Mouse (Mus musculus) forebrain, embryonic 14.5 days (tissue): Measurements from ENCODE around the gene Asb2. TPM values are rescaled to one million over a fixed set of nuclear protein-coding genes. Genes with fewer than 3 reads are reported as not detected.

ENCODE experiments used
- ATAC-seq: fragments of 200-750 bp; cut with Nextera tagmentation; 2 replicates; pipeline ENCODE4 v1.8.0; 2017; ENCODE audit warnings: mild to moderate bottlenecking, moderate library complexity
- DNase-seq: peaks from one replicate; pipeline ENCODE4 v3.0.0-alpha.2; 2015; ENCODE audit warnings: low spot score
- H3K27ac ChIP-seq: fragments of 300-500 bp; sonication (generic); 2 replicates; pipeline ENCODE4 v1.5.1; 2014; ENCODE audit warnings: low read depth, mild to moderate bottlenecking, control low read depth, low read length, moderate library complexity
- H3K27me3 ChIP-seq: fragments of 300-500 bp; sonication (generic); replicated peaks from 2 replicates; pipeline ENCODE4 v1.6.1; 2014; ENCODE audit warnings: low read length, control low read depth, mixed read lengths; ENCODE audit not compliant: control insufficient read depth, insufficient read depth
- H3K36me3 ChIP-seq: fragments of 300-500 bp; sonication (generic); 2 replicates; pipeline ENCODE4 v1.6.1; 2014; ENCODE audit warnings: low read length, control low read depth; ENCODE audit not compliant: control insufficient read depth, insufficient read depth
- H3K4me1 ChIP-seq: fragments of 300-500 bp; sonication (generic); 2 replicates; pipeline ENCODE4 v1.6.1; 2014; ENCODE audit warnings: antibody characterized with exemption, low read length, control low read depth; ENCODE audit not compliant: control insufficient read depth, insufficient read depth
- H3K4me2 ChIP-seq: fragments of 300-500 bp; sonication (generic); 2 replicates; pipeline ENCODE4 v1.6.1; 2014; ENCODE audit warnings: mild to moderate bottlenecking, control low read depth, low read length
- H3K4me3 ChIP-seq: fragments of 300-500 bp; sonication (generic); 2 replicates; pipeline ENCODE4 v1.5.1; 2014; ENCODE audit warnings: low read depth, low read length, control low read depth
- H3K9ac ChIP-seq: fragments of 300-500 bp; sonication (generic); 2 replicates; pipeline ENCODE4 v1.6.1; 2014; ENCODE audit warnings: mild to moderate bottlenecking, low read length, control low read depth, moderate library complexity
- H3K9me3 ChIP-seq: fragments of 300-500 bp; sonication (generic); replicated peaks from 2 replicates; pipeline ENCODE4 v1.6.1; 2016; ENCODE audit warnings: low read length, control low read depth, mixed read lengths; ENCODE audit not compliant: control insufficient read depth
- WGBS: fragments of 180-500 bp; shearing (Covaris S2); extraction: QIAGEN DNeasy Blood & Tissue Kit; methylation state at CpG from one replicate; pipeline ENCODE4 v1.1.7; 2014; 5-methylcytosine and 5-hydroxymethylcytosine counted together
- polyA plus RNA-seq: library from polyadenylated mRNA; unstranded; fragments of >200 nt; fragmentation: Nextera tagmentation; extraction: Ambion mirVana; gene quantifications from 2 replicates; pipeline ENCODE4 v1.2.1, GENCODE M21; 2014

Asb2 gene
- polyA plus RNA-seq, 1 experiment from 2014 or later: 0.69 TPM

GRCm38 (mm10) chr12:103336766-103337165, 19.0 kb downstream of the Asb2 start:
- H3K4me1 ChIP-seq: no peaks in the 10 kb centered on the region
- no peak overlapping the region for H3K27ac ChIP-seq
- 85% methylated on average over 3 of the region's 3 CpGs for WGBS
- ATAC-seq (no peak), DNase-seq (no peak)
- H3K36me3 ChIP-seq: no peaks in the 10 kb centered on the region
- H3K9ac ChIP-seq: no peak overlapping the region
- H3K4me3 ChIP-seq: no peak overlapping the region
- H3K4me2 ChIP-seq: no peak overlapping the region
- H3K27me3 ChIP-seq: no peaks in the 10 kb centered on the region
- H3K9me3 ChIP-seq: no peaks in the 10 kb centered on the region

- H3K4me1 ChIP-seq: no peaks in the 10 kb centered on the region
- no peak overlapping the region for H3K4me3 ChIP-seq
- no peaks in the 10 kb centered on the region for H3K36me3 ChIP-seq
- H3K27ac ChIP-seq: no peak overlapping the region
- ATAC-seq (no peak), DNase-seq (no peak)
- no peak overlapping the region for H3K4me2 ChIP-seq
- no peaks in the 10 kb centered on the region for H3K9me3 ChIP-seq
- no peak overlapping the region for H3K9ac ChIP-seq
- WGBS: 96% methylated on average over 15 of the region's 15 CpGs
- H3K27me3 ChIP-seq: no peaks in the 10 kb centered on the region
Measured at GRCm38 (mm10) chr12:103333426-103333825, 22.4 kb downstream of the Asb2 start.

GRCm38 (mm10) chr12:103332879-103333278, 22.9 kb downstream of the Asb2 start:
- ATAC-seq: no peak
- no peak for DNase-seq
- Histone ChIP-seq H3K27ac (no peak overlapping the region), H3K4me1 (no peaks in the 10 kb centered on the region), H3K9ac (no peak overlapping the region), H3K27me3 (no peaks in the 10 kb centered on the region), H3K4me2 (no peak overlapping the region), H3K36me3 (no peaks in the 10 kb centered on the region), H3K9me3 (no peaks in the 10 kb centered on the region), H3K4me3 (no peak overlapping the region)
- WGBS: 92% methylated on average over 2 of the region's 2 CpGs

- Histone ChIP-seq H3K4me1 (no peaks in the 10 kb centered on the region), H3K36me3 (no peaks in the 10 kb centered on the region), H3K9me3 (no peaks in the 10 kb centered on the region), H3K27me3 (no peaks in the 10 kb centered on the region), H3K27ac (no peak overlapping the region), H3K4me2 (no peak overlapping the region), H3K4me3 (no peak overlapping the region), H3K9ac (no peak overlapping the region)
- 77% methylated on average over 4 of the region's 4 CpGs for WGBS
- DNase-seq: no peak
- ATAC-seq: no peak
Measured at GRCm38 (mm10) chr12:103331491-103331890, 24.3 kb downstream of the Asb2 start.

GRCm38 (mm10) chr12:103328448-103329191, 27.2 kb downstream of the Asb2 start:
- ATAC-seq (no peak), DNase-seq (no peak)
- H3K9ac ChIP-seq: no peak overlapping the region
- no peaks in the 10 kb centered on the region for H3K4me1 ChIP-seq
- H3K27ac ChIP-seq: no peak overlapping the region
- no peaks in the 10 kb centered on the region for H3K36me3 ChIP-seq
- no peak overlapping the region for H3K4me2 ChIP-seq
- H3K27me3 ChIP-seq: 0 out of 2 replicates have a peak, but pooled peaks cover 4% of the 10 kb centered on the region
- H3K4me3 ChIP-seq: no peak overlapping the region
- H3K9me3 ChIP-seq: no peaks in the 10 kb centered on the region
- 65% methylated on average over 7 of the region's 7 CpGs for WGBS

- Histone ChIP-seq H3K4me3 (no peak overlapping the region), H3K9me3 (no peaks in the 10 kb centered on the region), H3K9ac (no peak overlapping the region), H3K36me3 (no peaks in the 10 kb centered on the region), H3K4me2 (no peak overlapping the region), H3K27ac (no peak overlapping the region), H3K27me3 (0 out of 2 replicates have a peak, but pooled peaks cover 4% of the 10 kb centered on the region), H3K4me1 (no peaks in the 10 kb centered on the region)
- DNase-seq: no peak
- ATAC-seq: no peak
- 31% methylated on average over 7 of the region's 7 CpGs for WGBS
Measured at GRCm38 (mm10) chr12:103327107-103327506, 28.7 kb downstream of the Asb2 start.

GRCm38 (mm10) chr12:103326569-103326968, 29.2 kb downstream of the Asb2 start:
- Histone ChIP-seq H3K4me1 (no peaks in the 10 kb centered on the region), H3K9me3 (no peaks in the 10 kb centered on the region), H3K27me3 (0 out of 2 replicates have a peak, but pooled peaks cover 4% of the 10 kb centered on the region), H3K36me3 (no peaks in the 10 kb centered on the region), H3K4me3 (no peak overlapping the region), H3K27ac (no peak overlapping the region), H3K4me2 (no peak overlapping the region), H3K9ac (no peak overlapping the region)
- WGBS: 79% methylated on average over 4 of the region's 4 CpGs
- DNase-seq: no peak
- no peak for ATAC-seq

- peak overlapping the region; percentile 27 for H3K4me3 ChIP-seq
- H3K36me3 ChIP-seq: no peaks in the 10 kb centered on the region
- H3K27me3 ChIP-seq: 0 out of 2 replicates have a peak, but pooled peaks cover 4% of the 10 kb centered on the region
- ATAC-seq (peak; percentile 96), DNase-seq (peak; percentile 94)
- no peak overlapping the region for H3K27ac ChIP-seq
- H3K4me2 ChIP-seq: peak overlapping the region; percentile 57
- no peaks in the 10 kb centered on the region for H3K4me1 ChIP-seq
- WGBS: 9% methylated on average over 60 of the region's 60 CpGs
- H3K9me3 ChIP-seq: no peaks in the 10 kb centered on the region
- H3K9ac ChIP-seq: peak overlapping the region; percentile 48
Measured at GRCm38 (mm10) chr12:103325156-103325857, 30.5 kb downstream of the Asb2 start.

- Histone ChIP-seq H3K4me3 (no peak overlapping the region), H3K27me3 (0 out of 2 replicates have a peak, but pooled peaks cover 4% of the 10 kb centered on the region), H3K4me2 (no peak overlapping the region), H3K9me3 (no peaks in the 10 kb centered on the region), H3K36me3 (no peaks in the 10 kb centered on the region), H3K27ac (no peak overlapping the region), H3K9ac (no peak overlapping the region), H3K4me1 (no peaks in the 10 kb centered on the region)
- DNase-seq: peak; percentile 31
- 45% methylated on average over 3 of the region's 3 CpGs for WGBS
- ATAC-seq: no peak
Measured at GRCm38 (mm10) chr12:103322801-103323200, 33.0 kb downstream of the Asb2 start.
